Mouse (Mus musculus): ENCODE data around the gene Rin2. TPM values are rescaled to one million over a fixed set of nuclear protein-coding genes. Genes with fewer than 3 reads are reported as not detected.

Rin2 gene
- polyA plus RNA-seq, 1 experiment from 2014 or later, result 21.1 TPM

DNA sequence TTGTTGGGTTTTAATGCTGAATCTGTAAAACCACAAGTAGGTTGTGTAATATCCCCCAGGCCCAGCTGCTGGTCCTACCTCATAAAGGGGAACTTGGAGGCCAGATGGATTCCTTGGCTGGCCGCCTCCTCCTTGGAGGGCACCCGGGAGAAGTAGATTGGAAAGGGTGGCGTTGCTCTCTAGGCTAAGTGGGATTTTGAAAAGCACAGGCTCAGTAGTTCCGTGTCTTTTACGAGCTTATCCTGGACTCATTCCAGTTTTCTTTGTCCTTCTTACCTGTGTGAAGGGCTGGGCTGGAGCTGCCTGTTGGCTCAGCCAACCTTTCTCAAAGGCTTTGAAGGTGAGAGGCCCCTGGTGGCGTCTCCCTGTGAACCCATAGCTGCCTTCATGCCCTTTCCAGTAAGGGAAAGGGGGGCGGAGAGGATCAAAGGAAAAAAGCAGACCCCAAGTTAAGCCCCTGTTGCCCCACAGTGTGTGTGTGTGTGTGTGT, 184.5 kb downstream of the Rin2 start:
- ATAC-seq (replicated peaks; ENCODE audit: insufficient number of reproducible peaks, low FRiP score, low TSS enrichment, low read depth) (peak; percentile 41), DNase-seq (ENCODE audit: low spot score) (no peak)
- peaks cover 5% of the 10 kb centered on the region for H3K4me1 ChIP-seq (ENCODE audit: control insufficient read depth, insufficient read depth, low read length)
- peak overlapping the region; percentile 41 for H3K9ac ChIP-seq (replicated peaks; ENCODE audit: low read length)
- H3K9me3 ChIP-seq (replicated peaks; ENCODE audit: control insufficient read depth, low read length), result no peaks in the 10 kb centered on the region
- peak overlapping the region; percentile 25 for H3K4me2 ChIP-seq (ENCODE audit: low read depth, low read length)
- no peak overlapping the region for H3K4me3 ChIP-seq (ENCODE audit: low read depth, low read length)
- 32% methylated on average over 7 of the region's 7 CpGs for WGBS
- peak overlapping the region; percentile 88 for H3K27ac ChIP-seq (replicated peaks; ENCODE audit: low read depth, low read length)
- no peaks in the 10 kb centered on the region for H3K36me3 ChIP-seq (replicated peaks; ENCODE audit: control insufficient read depth, insufficient read depth, low read depth, low read length)
- no peaks in the 10 kb centered on the region for H3K27me3 ChIP-seq (ENCODE audit: control insufficient read depth, insufficient read depth, low read length)

DNA sequence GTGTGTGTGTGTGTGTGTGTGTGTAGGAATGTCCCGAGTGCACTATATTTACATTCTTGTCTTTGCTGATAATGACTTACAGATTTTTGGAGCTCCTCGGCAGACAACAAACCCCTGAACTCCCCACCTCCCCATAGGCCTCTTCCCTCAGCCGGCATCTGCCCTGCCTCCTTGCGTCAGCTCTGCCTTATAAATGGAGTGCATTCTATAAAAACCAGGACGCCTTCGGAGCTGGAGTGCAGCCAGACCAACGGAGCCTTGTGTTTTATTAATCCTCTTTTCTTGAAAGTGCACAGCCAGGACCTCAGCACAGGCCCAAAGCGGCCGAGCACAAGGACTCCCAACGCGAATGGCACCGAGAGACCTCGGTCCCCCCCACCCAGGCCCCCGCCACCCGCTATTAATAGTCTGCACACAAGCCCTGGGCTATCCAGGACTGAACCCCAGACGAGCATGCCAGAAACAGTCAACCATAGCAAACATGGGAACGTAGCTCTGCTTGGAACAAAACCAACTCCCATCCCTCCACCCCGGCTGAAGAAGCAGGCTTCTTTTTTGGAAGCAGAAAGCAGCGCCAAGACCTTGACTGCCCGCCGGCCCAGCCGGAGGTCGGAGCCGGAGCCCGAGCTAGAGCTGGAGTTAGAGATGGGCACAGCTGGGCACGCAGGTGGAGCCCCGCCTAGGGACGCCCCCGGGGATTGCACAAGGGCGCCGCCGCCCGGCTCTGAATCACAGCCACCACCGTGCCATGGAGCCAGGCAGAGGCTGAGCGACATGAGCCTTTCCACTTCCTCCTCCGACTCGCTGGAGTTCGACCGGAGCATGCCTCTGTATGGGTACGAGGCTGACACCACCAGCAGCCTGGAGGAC, 185.2 kb downstream of the Rin2 start:
- Histone ChIP-seq H3K4me3 (ENCODE audit: low read depth, low read length) (peak overlapping the region; percentile 41), H3K9ac (replicated peaks; ENCODE audit: low read length) (peak overlapping the region; percentile 59), H3K27me3 (ENCODE audit: control insufficient read depth, insufficient read depth, low read length) (no peaks in the 10 kb centered on the region), H3K9me3 (replicated peaks; ENCODE audit: control insufficient read depth, low read length) (no peaks in the 10 kb centered on the region), H3K36me3 (replicated peaks; ENCODE audit: control insufficient read depth, insufficient read depth, low read depth, low read length) (no peaks in the 10 kb centered on the region), H3K27ac (replicated peaks; ENCODE audit: low read depth, low read length) (peak overlapping the region; percentile 88), H3K4me1 (ENCODE audit: control insufficient read depth, insufficient read depth, low read length) (peaks cover 5% of the 10 kb centered on the region), H3K4me2 (ENCODE audit: low read depth, low read length) (peak overlapping the region; percentile 62)
- DNase-seq (ENCODE audit: low spot score) (peak; percentile 79), ATAC-seq (replicated peaks; ENCODE audit: insufficient number of reproducible peaks, low FRiP score, low TSS enrichment, low read depth) (peak; percentile 68)
- 3% methylated on average over 40 of the region's 40 CpGs for WGBS

DNA sequence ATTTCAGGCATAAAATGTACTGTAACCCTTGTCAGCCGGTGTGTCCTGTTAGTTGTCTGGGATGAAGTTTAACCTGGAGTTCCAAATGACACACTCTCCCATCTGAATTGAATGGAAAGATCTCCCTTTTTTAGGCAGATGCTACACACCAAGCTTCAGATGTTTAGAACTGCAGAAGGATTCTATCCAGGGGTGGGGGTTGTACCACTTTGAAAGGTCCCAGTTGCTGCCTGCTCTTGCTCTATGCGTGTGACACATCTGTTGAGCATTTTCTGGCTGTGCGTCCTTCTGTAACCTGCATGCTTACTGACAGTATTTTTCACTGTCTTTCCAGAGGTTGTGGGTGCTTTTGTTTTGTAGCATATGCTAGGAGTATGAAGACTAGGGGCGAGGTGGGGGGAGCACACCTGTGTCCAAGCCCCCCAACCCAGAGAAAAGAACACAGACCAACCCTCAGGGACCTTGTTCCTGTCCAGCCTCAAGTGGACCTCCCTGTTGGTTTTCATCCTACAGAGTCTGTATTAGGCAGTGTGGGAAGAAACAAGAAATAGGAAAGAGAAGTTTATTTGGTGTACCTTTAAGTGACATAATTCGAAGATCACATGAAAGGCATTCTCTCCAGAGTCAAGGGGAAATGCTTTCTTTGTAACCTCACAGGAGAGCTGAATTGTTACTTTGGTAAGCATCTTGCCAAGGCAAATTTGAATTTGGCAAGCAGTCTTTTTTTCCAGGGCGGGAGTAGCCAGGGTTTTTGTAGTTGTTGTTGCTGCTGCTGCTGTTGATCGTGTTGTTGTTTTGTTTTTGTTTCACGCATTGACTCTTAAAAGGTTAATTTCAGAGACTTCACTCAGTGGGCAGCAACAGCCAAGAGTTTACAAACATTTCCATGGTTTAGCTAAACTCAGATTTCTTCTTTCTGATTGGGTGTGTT, 186.4 kb downstream of the Rin2 start:
- ATAC-seq (replicated peaks; ENCODE audit: insufficient number of reproducible peaks, low FRiP score, low TSS enrichment, low read depth), result no peak
- Histone ChIP-seq H3K9me3 (replicated peaks; ENCODE audit: control insufficient read depth, low read length) (no peaks in the 10 kb centered on the region), H3K27ac (replicated peaks; ENCODE audit: low read depth, low read length) (peak overlapping the region; percentile 88), H3K9ac (replicated peaks; ENCODE audit: low read length) (peak overlapping the region; percentile 59), H3K36me3 (replicated peaks; ENCODE audit: control insufficient read depth, insufficient read depth, low read depth, low read length) (no peaks in the 10 kb centered on the region), H3K27me3 (ENCODE audit: control insufficient read depth, insufficient read depth, low read length) (no peaks in the 10 kb centered on the region), H3K4me3 (ENCODE audit: low read depth, low read length) (peak overlapping the region; percentile 41), H3K4me2 (ENCODE audit: low read depth, low read length) (peak overlapping the region; percentile 62), H3K4me1 (ENCODE audit: control insufficient read depth, insufficient read depth, low read length) (peaks cover 5% of the 10 kb centered on the region)
- 49% methylated on average over 8 of the region's 8 CpGs for WGBS
- DNase-seq (ENCODE audit: low spot score), result peak; percentile 30

DNA sequence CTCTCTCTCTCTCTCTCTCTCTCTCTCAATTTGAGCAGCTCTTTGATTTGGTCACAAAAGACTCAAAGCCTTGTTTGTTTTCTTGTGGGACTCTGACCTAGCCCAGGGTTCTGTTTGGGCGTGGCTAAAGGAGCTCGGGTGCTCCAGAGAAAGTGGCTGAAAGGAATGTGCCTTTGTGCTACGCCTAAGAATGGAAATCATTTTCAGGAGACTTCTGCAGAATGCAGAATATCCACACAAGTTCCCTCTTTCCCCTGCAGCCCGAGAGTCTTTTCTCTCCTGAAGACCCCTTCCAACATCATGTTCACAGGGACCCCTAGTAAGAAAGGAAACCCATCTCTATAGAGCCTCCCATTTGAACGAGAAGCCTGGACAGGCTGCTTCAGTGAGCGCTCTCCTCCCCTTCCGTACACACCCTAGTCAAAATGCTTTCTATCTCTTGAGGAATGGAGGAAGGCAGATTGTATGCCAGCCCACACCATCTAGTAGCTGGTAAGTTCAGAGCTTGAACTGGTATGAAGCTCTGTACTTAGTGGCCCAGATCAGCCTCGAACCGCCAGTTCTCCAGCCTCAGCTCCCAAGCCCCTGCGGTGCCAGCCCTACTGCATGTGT, 187.3 kb downstream of the Rin2 start:
- peak overlapping the region; percentile 62 for H3K4me2 ChIP-seq (ENCODE audit: low read depth, low read length)
- no peaks in the 10 kb centered on the region for H3K27me3 ChIP-seq (ENCODE audit: control insufficient read depth, insufficient read depth, low read length)
- H3K27ac ChIP-seq (replicated peaks; ENCODE audit: low read depth, low read length), result peak overlapping the region; percentile 76
- H3K9me3 ChIP-seq (replicated peaks; ENCODE audit: control insufficient read depth, low read length), result no peaks in the 10 kb centered on the region
- no peak for ATAC-seq (replicated peaks; ENCODE audit: insufficient number of reproducible peaks, low FRiP score, low TSS enrichment, low read depth)
- DNase-seq (ENCODE audit: low spot score), result peak; percentile 63
- H3K4me1 ChIP-seq (ENCODE audit: control insufficient read depth, insufficient read depth, low read length), result peaks cover 5% of the 10 kb centered on the region
- H3K4me3 ChIP-seq (ENCODE audit: low read depth, low read length), result peak overlapping the region; percentile 41
- no peaks in the 10 kb centered on the region for H3K36me3 ChIP-seq (replicated peaks; ENCODE audit: control insufficient read depth, insufficient read depth, low read depth, low read length)
- WGBS, result 31% methylated on average over 10 of the region's 10 CpGs
- H3K9ac ChIP-seq (replicated peaks; ENCODE audit: low read length), result peak overlapping the region; percentile 57

DNA sequence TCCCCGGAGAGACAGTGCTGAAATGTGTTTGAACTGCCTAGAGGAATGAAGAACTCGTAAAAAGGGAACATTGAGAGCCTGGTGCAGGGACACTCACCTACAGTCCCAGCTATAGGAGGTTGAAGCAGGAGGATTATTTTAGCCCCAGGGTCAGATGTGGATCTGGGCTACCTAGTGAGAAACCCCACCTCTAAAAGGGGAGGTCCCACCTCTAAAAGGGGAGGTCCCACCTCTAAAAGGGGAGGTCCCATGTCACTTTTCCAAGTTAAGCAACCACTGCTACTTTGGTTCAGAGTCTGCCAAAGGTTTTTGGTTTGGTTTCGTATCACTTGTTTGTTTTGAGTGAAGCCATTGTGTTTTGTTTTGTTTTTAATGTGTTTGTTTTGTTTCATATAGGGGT, 190.3 kb downstream of the Rin2 start:
- DNase-seq (ENCODE audit: low spot score) (no peak), ATAC-seq (replicated peaks; ENCODE audit: insufficient number of reproducible peaks, low FRiP score, low TSS enrichment, low read depth) (no peak)
- H3K9ac ChIP-seq (replicated peaks; ENCODE audit: low read length), result no peak overlapping the region
- H3K27ac ChIP-seq (replicated peaks; ENCODE audit: low read depth, low read length), result no peak overlapping the region
- no peaks in the 10 kb centered on the region for H3K27me3 ChIP-seq (ENCODE audit: control insufficient read depth, insufficient read depth, low read length)
- no peak overlapping the region for H3K4me3 ChIP-seq (ENCODE audit: low read depth, low read length)
- no peaks in the 10 kb centered on the region for H3K4me1 ChIP-seq (ENCODE audit: control insufficient read depth, insufficient read depth, low read length)
- H3K4me2 ChIP-seq (ENCODE audit: low read depth, low read length), result no peak overlapping the region
- WGBS, result 89% methylated on average over 3 of the region's 3 CpGs
- H3K9me3 ChIP-seq (replicated peaks; ENCODE audit: control insufficient read depth, low read length), result no peaks in the 10 kb centered on the region
- H3K36me3 ChIP-seq (replicated peaks; ENCODE audit: control insufficient read depth, insufficient read depth, low read depth, low read length), result no peaks in the 10 kb centered on the region

DNA sequence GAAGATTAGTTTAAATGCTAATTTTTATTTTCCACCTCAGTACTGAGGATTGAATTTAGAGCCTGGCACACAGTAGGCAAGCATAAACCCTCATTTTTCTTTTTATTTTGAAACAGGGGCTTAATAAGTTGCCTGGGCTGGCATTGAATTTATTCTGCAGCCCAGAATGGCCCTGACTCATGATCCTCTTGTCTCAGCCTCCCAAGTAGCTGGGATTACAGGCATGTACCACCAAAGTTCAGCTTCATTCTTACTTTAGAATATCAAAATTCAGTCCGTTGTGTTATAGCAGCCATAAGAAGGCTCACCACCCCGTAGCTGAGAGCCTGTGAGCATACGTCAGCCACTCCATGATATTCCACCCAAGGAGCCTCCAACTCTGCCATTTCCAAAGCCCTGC, 191.2 kb downstream of the Rin2 start:
- H3K4me3 ChIP-seq (ENCODE audit: low read depth, low read length), result no peak overlapping the region
- WGBS, result 82% methylated on average over 3 of the region's 3 CpGs
- ATAC-seq (replicated peaks; ENCODE audit: insufficient number of reproducible peaks, low FRiP score, low TSS enrichment, low read depth) (no peak), DNase-seq (ENCODE audit: low spot score) (no peak)
- no peak overlapping the region for H3K27ac ChIP-seq (replicated peaks; ENCODE audit: low read depth, low read length)
- no peaks in the 10 kb centered on the region for H3K4me1 ChIP-seq (ENCODE audit: control insufficient read depth, insufficient read depth, low read length)
- no peaks in the 10 kb centered on the region for H3K27me3 ChIP-seq (ENCODE audit: control insufficient read depth, insufficient read depth, low read length)
- H3K9me3 ChIP-seq (replicated peaks; ENCODE audit: control insufficient read depth, low read length), result no peaks in the 10 kb centered on the region
- no peaks in the 10 kb centered on the region for H3K36me3 ChIP-seq (replicated peaks; ENCODE audit: control insufficient read depth, insufficient read depth, low read depth, low read length)
- H3K9ac ChIP-seq (replicated peaks; ENCODE audit: low read length), result no peak overlapping the region
- no peak overlapping the region for H3K4me2 ChIP-seq (ENCODE audit: low read depth, low read length)

DNA sequence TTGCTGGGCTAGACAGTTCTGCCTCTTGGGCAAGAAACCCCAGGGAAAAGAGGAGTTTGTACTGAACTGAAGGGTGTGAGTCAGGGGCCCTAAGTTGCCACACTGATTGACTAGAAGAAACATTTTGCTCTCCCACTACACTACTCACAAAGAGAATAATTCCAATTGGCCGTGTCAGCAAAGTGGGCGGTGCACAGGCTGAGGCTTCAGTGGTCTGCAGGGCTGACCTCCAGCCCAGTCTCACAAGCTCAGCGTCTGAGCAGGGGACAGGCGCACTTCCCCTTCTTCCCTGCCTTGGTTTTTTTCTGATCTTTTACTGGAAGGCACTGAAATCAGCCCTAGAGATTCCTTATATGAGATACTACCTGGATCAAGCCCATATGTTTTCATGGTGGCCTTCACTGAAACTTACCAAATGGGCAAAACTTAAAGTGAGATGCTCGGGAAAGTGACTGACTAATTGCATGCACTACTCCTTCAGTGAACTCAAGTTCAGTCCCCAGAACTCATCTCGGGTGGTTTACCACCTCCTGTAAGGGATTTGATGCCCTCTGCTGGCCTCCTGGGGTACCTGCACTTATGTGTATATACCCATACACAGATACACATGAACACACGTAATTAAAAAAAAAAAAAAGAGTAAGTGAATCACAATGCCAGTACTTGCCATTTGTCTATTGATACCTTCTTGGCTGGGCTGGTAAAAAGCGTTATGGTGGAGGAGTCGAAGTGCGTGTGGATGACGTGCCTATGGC, 191.9 kb downstream of the Rin2 start:
- no peaks in the 10 kb centered on the region for H3K27me3 ChIP-seq (ENCODE audit: control insufficient read depth, insufficient read depth, low read length)
- ATAC-seq (replicated peaks; ENCODE audit: insufficient number of reproducible peaks, low FRiP score, low TSS enrichment, low read depth) (no peak), DNase-seq (ENCODE audit: low spot score) (no peak)
- H3K27ac ChIP-seq (replicated peaks; ENCODE audit: low read depth, low read length), result no peak overlapping the region
- no peak overlapping the region for H3K9ac ChIP-seq (replicated peaks; ENCODE audit: low read length)
- no peaks in the 10 kb centered on the region for H3K4me1 ChIP-seq (ENCODE audit: control insufficient read depth, insufficient read depth, low read length)
- WGBS, result 89% methylated on average over 11 of the region's 11 CpGs
- no peaks in the 10 kb centered on the region for H3K36me3 ChIP-seq (replicated peaks; ENCODE audit: control insufficient read depth, insufficient read depth, low read depth, low read length)
- no peaks in the 10 kb centered on the region for H3K9me3 ChIP-seq (replicated peaks; ENCODE audit: control insufficient read depth, low read length)
- no peak overlapping the region for H3K4me3 ChIP-seq (ENCODE audit: low read depth, low read length)
- no peak overlapping the region for H3K4me2 ChIP-seq (ENCODE audit: low read depth, low read length)
